ENCODE assay signal across 8 mouse cellular contexts in the genomic region with DNA sequence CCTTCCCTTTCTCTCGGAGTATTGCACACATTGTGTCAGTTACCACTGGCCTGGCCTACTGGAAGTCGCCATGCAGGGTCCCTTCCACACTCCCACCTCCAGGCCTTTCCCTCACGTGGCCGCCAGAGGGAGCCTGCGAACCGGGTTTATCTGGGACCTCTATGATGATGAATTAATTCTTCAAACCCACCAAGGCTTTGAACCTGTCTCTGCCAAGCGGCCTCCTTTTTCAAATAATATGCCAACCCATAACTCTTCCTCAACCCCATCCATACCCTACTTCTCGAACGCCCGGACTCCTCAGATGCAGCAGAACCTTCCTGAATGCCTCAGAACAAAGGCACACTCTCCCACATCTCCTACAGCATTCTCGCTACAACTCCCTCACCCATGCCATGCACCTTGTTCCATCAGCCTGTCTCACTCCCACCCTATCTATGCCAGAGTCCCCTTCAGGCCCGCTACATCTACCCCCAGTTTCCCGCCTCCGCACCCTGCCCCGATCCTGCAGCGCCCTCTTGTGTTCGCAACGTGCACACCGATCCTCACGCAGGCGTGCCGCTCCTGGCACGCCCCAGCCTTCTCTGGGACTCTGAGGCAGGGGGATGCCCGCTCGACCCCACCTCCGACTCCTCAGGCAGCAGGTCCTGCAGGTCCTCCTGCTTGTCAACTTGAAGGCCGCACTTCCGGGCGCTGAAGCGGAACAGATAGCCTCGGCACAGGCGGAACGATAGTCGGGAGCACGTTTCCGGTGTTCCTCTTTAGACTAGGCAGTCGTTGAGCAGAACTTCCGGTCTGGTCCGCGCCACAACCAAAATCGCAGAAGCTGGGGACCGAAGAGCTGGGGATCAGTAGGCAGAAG. TPM values are rescaled to one million over a fixed set of nuclear protein-coding genes. Genes with fewer than 3 reads are reported as not detected.
DNase-seq lines count a peak whose midpoint lies in the region; ATAC-seq and TF ChIP-seq lines count a peak whose summit lies in the region.

No protein-coding gene starts in this region.

- peak; percentile 96 for TF ChIP-seq CTCF in brain, embryonic 14.5 days (IDR thresholded peaks at IDR 0.05; ENCODE audit: borderline replicate concordance, extremely low read depth, insufficient read depth, insufficient read length)

- peak overlapping the region; percentile 94 for H3K27ac ChIP-seq in heart, embryonic 11.5 days (ENCODE audit: low read depth, low read length)
- peak overlapping the region; percentile 95 for H3K27ac ChIP-seq in kidney, embryonic 15.5 days

- H3K9me3 ChIP-seq in heart, embryonic 11.5 days (replicated peaks; ENCODE audit: control insufficient read depth, low read length): no peaks in the 10 kb centered on the region
- H3K9me3 ChIP-seq in kidney, embryonic 15.5 days (replicated peaks): no peaks in the 10 kb centered on the region

- no peaks in the 10 kb centered on the region for H3K36me3 ChIP-seq in heart, embryonic 11.5 days (ENCODE audit: control insufficient read depth, insufficient read depth, low read length)
- peaks cover 34% of the 10 kb centered on the region for H3K36me3 ChIP-seq in kidney, embryonic 15.5 days

- peak; percentile 93 for DNase-seq in CD4-positive helper T cell, adult 2 months (ENCODE audit: low read depth, low spot score)
- peak; percentile 99 for DNase-seq in brain, embryonic 14.5 days (ENCODE audit: low read depth)
- DNase-seq in liver: peak; percentile 92
- peak; percentile 84 to 90 for DNase-seq in monocyte, adult 2 months (ENCODE audit: low read depth in 1 of 2, low spot score in 2 of 2)
- peak; percentile 82 to 90 for DNase-seq in spleen, postnatal 14 days (ENCODE audit: low spot score in 2 of 2)

- ATAC-seq in erythroblast, adult 5-6 weeks (replicated peaks; ENCODE audit: low FRiP score, poor library complexity, severe bottlenecking): peak; percentile 91
- peak; percentile 81 for ATAC-seq in heart, embryonic 11.5 days (replicated peaks; ENCODE audit: insufficient number of reproducible peaks, low FRiP score, low TSS enrichment)
- ATAC-seq in kidney, embryonic 15.5 days (replicated peaks; ENCODE audit: low FRiP score): peak; percentile 88

- H3K4me3 ChIP-seq in heart, embryonic 11.5 days (ENCODE audit: low read depth, low read length): peak overlapping the region; percentile 70
- peak overlapping the region; percentile 57 for H3K4me3 ChIP-seq in kidney, embryonic 15.5 days (replicated peaks)

- TF ChIP-seq POLR2A in brain, embryonic 14.5 days (IDR thresholded peaks at IDR 0.05; ENCODE audit: borderline replicate concordance, extremely low read depth, insufficient read depth, insufficient read length, poor library complexity, severe bottlenecking): peak; percentile 11; the same call in 1 of the 2 replicates

- H3K27me3 ChIP-seq in heart, embryonic 11.5 days (ENCODE audit: control insufficient read depth, insufficient read depth, low read length): peaks cover 14% of the 10 kb centered on the region
- no peaks in the 10 kb centered on the region for H3K27me3 ChIP-seq in kidney, embryonic 15.5 days

- 1% methylated on average over 42 of the region's 42 CpGs for WGBS in heart, embryonic 11.5 days (ENCODE audit: insufficient replicate concordance)
- WGBS in kidney, embryonic 15.5 days: under 1% methylated on average over 42 of the region's 42 CpGs

- peaks cover 13% of the 10 kb centered on the region; the same call in 1 of the 2 replicates for H3K4me1 ChIP-seq in heart, embryonic 11.5 days (ENCODE audit: control insufficient read depth, insufficient read depth, low read length)
- peaks cover 32% of the 10 kb centered on the region for H3K4me1 ChIP-seq in kidney, embryonic 15.5 days

- H3K4me2 ChIP-seq in heart, embryonic 11.5 days: peak overlapping the region; percentile 93
- peak overlapping the region; percentile 79 for H3K4me2 ChIP-seq in kidney, embryonic 15.5 days

- H3K9ac ChIP-seq in heart, embryonic 11.5 days (ENCODE audit: low read depth, low read length): peak overlapping the region; percentile 91
- H3K9ac ChIP-seq in kidney, embryonic 15.5 days: peak overlapping the region; percentile 79

RNA-seq across cellular contexts. Expression of a gene that starts 0.5 kb away (rescaled TPM):
- polyA plus RNA-seq in brain, embryonic 14.5 days (2012; rRNA removed): 54.8 and 54.9 TPM in 2 replicates
- total RNA-seq in erythroblast, adult 5-6 weeks (2015; ENCODE audit: low replicate concordance): 2.7 and 8.2 TPM in 2 replicates
- total RNA-seq in erythroblast, adult 5-6 weeks (2017; ENCODE audit: low replicate concordance): 21.2 and 23.4 TPM in 2 replicates
- 13.6 and 16.0 TPM in 2 replicates for polyA plus RNA-seq in heart, embryonic 11.5 days (2014; fragmentation: Nextera tagmentation; extraction: Ambion mirVana)
- polyA plus RNA-seq in kidney, embryonic 15.5 days (2015; fragmentation: Nextera tagmentation; extraction: Ambion mirVana): 22.1 and 24.8 TPM in 2 replicates

RNA-seq across cellular contexts. Expression of a gene that starts 10.5 kb away (rescaled TPM):
- 585 and 651 TPM in 2 replicates for polyA plus RNA-seq in brain, embryonic 14.5 days (2012; rRNA removed)
- total RNA-seq in erythroblast, adult 5-6 weeks (2015; ENCODE audit: low replicate concordance): 209 and 235 TPM in 2 replicates
- total RNA-seq in erythroblast, adult 5-6 weeks (2017; ENCODE audit: low replicate concordance): 226 and 257 TPM in 2 replicates
- polyA plus RNA-seq in heart, embryonic 11.5 days (2014; fragmentation: Nextera tagmentation; extraction: Ambion mirVana): 252 and 256 TPM in 2 replicates
- polyA plus RNA-seq in kidney, embryonic 15.5 days (2015; fragmentation: Nextera tagmentation; extraction: Ambion mirVana): 283 and 298 TPM in 2 replicates

RNA-seq across cellular contexts. Expression of a gene that starts 11.4 kb away (rescaled TPM):
- 0.75 and 1.9 TPM in 2 replicates for polyA plus RNA-seq in brain, embryonic 14.5 days (2012; rRNA removed)
- total RNA-seq in erythroblast, adult 5-6 weeks (2015; ENCODE audit: low replicate concordance): not detected in 2 replicates
- not detected in 2 replicates for total RNA-seq in erythroblast, adult 5-6 weeks (2017; ENCODE audit: low replicate concordance)
- not detected in 2 replicates for polyA plus RNA-seq in heart, embryonic 11.5 days (2014; fragmentation: Nextera tagmentation; extraction: Ambion mirVana)
- polyA plus RNA-seq in kidney, embryonic 15.5 days (2015; fragmentation: Nextera tagmentation; extraction: Ambion mirVana): 0.15 and 0.44 TPM in 2 replicates

RNA-seq across cellular contexts. Expression of a gene that starts 25.2 kb away (rescaled TPM):
- 166 and 170 TPM in 2 replicates for polyA plus RNA-seq in brain, embryonic 14.5 days (2012; rRNA removed)
- 97.4 and 99.3 TPM in 2 replicates for total RNA-seq in erythroblast, adult 5-6 weeks (2015; ENCODE audit: low replicate concordance)
- total RNA-seq in erythroblast, adult 5-6 weeks (2017; ENCODE audit: low replicate concordance): 144 and 170 TPM in 2 replicates
- 148 and 149 TPM in 2 replicates for polyA plus RNA-seq in heart, embryonic 11.5 days (2014; fragmentation: Nextera tagmentation; extraction: Ambion mirVana)
- polyA plus RNA-seq in kidney, embryonic 15.5 days (2015; fragmentation: Nextera tagmentation; extraction: Ambion mirVana): 144 and 146 TPM in 2 replicates

RNA-seq across cellular contexts. Expression of a gene that starts 28.7 kb away (rescaled TPM):
- polyA plus RNA-seq in brain, embryonic 14.5 days (2012; rRNA removed): 373 and 391 TPM in 2 replicates
- total RNA-seq in erythroblast, adult 5-6 weeks (2015; ENCODE audit: low replicate concordance): 45.0 and 92.0 TPM in 2 replicates
- total RNA-seq in erythroblast, adult 5-6 weeks (2017; ENCODE audit: low replicate concordance): 32.8 and 112 TPM in 2 replicates
- polyA plus RNA-seq in heart, embryonic 11.5 days (2014; fragmentation: Nextera tagmentation; extraction: Ambion mirVana): 172 and 174 TPM in 2 replicates
- 113 and 114 TPM in 2 replicates for polyA plus RNA-seq in kidney, embryonic 15.5 days (2015; fragmentation: Nextera tagmentation; extraction: Ambion mirVana)

Comparison
In these comparisons a context has a peak if more than half of its experiments do, and no peak if none do; other contexts are left out.
1. Peak in every context shown above with its lines: DNase-seq, ATAC-seq, H3K4me3 ChIP-seq and H3K27ac ChIP-seq.